Mouse (Mus musculus): Measurements from ENCODE around the gene Crabp2. TPM values are rescaled to one million over a fixed set of nuclear protein-coding genes. Genes with fewer than 3 reads are reported as not detected.

Gene Crabp2
- polyA plus RNA-seq, 1 experiment: not detected

DNA sequence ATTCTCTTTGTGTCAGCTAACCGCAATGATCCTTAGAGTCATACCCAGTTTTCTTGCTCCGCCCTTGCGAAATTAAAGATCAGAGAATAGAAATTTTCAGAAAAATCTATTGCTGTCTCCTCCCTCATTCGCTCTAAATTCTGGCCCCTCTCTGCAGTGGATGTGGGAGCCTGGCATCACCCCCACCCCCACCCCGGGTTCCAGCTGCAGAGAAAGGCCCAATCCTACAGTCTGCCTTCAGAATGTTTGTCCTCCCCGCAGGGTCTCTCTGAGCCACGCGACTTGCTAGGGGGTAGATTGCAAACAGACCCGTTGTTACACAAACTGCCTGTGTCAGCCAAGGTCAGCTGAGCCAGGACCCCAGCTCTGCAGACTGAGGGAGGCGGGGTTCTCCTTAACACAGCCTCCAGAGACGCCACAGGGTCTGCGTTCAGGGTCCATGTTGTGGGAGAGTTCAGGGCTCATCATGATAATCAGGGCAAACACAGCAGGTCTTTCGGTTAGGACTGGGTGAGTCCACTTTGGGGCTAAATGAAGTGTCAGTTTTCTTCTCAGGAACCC is 1.6 kb downstream of the Crabp2 start:
- Histone ChIP-seq H3K27ac (ENCODE audit: insufficient read depth, low read depth, low read length) (no peak overlapping the region), H3K4me3 (ENCODE audit: insufficient read depth, low read length) (no peak overlapping the region), H3K4me1 (ENCODE audit: control insufficient read depth, insufficient read depth, low read length) (peaks cover 6% of the 10 kb centered on the region; the same call in 1 of the 2 replicates)
- TF ChIP-seq POLR2A (IDR thresholded peaks at IDR 0.05; ENCODE audit: borderline replicate concordance, low read depth, low read length): no peak
- no peak for TF ChIP-seq CTCF (IDR thresholded peaks at IDR 0.05; ENCODE audit: low read depth, low read length)

DNA sequence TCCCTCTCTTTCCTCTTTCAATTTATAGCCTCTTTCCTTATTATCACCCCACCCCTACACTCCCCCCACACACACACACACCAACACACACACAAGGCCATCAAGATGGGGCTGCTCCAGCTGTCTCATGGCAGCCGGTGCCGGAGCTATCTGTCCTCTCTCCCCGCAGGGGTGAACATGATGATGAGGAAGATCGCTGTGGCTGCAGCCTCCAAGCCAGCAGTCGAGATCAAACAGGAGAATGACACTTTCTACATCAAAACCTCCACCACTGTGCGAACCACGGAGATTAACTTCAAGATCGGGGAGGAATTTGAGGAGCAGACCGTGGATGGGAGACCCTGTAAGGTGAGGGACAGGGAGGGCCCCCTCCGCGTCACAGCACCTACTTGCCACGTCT is 3.5 kb downstream of the Crabp2 start:
- TF ChIP-seq CTCF (IDR thresholded peaks at IDR 0.05; ENCODE audit: low read depth, low read length): no peak
- TF ChIP-seq POLR2A (IDR thresholded peaks at IDR 0.05; ENCODE audit: borderline replicate concordance, low read depth, low read length): no peak
- Histone ChIP-seq H3K4me3 (ENCODE audit: insufficient read depth, low read length) (no peak overlapping the region), H3K27ac (ENCODE audit: insufficient read depth, low read depth, low read length) (no peak overlapping the region), H3K4me1 (ENCODE audit: control insufficient read depth, insufficient read depth, low read length) (peaks cover 1% of the 10 kb centered on the region; the same call in 1 of the 2 replicates)

DNA sequence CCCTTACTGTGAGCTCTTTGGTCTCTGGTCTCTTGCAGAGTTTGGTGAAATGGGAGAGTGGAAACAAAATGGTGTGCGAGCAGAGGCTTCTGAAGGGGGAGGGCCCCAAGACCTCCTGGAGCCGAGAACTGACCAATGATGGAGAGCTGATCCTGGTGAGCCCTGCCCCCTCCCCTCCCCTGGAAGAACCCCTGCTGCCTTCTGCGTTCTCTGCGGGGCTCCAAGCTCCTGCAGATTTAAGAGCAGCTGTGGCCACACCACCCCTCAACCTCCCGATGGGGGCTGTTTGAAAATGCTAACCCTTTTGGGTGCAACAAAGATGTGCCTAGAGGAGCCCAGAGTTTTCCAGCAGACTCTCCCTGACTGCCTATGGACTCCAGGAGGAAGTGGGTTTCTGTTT is 4.0 kb downstream of the Crabp2 start:
- Histone ChIP-seq H3K4me3 (ENCODE audit: insufficient read depth, low read length) (no peak overlapping the region), H3K4me1 (ENCODE audit: control insufficient read depth, insufficient read depth, low read length) (no peaks in the 10 kb centered on the region), H3K27ac (ENCODE audit: insufficient read depth, low read depth, low read length) (no peak overlapping the region)
- TF ChIP-seq POLR2A (IDR thresholded peaks at IDR 0.05; ENCODE audit: borderline replicate concordance, low read depth, low read length) (no peak), CTCF (IDR thresholded peaks at IDR 0.05; ENCODE audit: low read depth, low read length) (no peak)

DNA sequence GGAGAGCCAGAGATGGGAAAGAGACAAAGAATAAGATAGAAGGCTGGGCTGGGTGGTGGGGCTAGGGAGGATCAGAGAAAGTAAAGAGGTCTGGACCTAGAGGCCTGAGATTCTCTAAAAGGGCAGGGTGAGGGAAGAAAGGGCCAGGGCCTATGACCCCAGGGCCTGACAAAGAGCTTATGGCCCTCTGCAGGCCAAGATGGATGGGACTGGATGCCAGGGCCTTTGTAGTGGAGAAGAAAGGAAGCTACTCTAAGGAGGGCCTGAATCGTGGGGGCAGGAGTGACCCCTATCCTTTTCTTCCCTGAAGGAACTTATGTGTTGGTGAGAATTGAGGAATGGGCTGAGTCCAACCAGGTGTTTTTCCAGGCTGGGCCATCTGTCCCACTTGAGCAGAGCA is 9.6 kb downstream of the Crabp2 start:
- TF ChIP-seq CTCF (IDR thresholded peaks at IDR 0.05; ENCODE audit: low read depth, low read length) (no peak), POLR2A (IDR thresholded peaks at IDR 0.05; ENCODE audit: borderline replicate concordance, low read depth, low read length) (no peak)
- no peak overlapping the region for H3K27ac ChIP-seq (ENCODE audit: insufficient read depth, low read depth, low read length)
- H3K4me1 ChIP-seq (ENCODE audit: control insufficient read depth, insufficient read depth, low read length): peaks cover 2% of the 10 kb centered on the region; the same call in 1 of the 2 replicates
- no peak overlapping the region for H3K4me3 ChIP-seq (ENCODE audit: insufficient read depth, low read length)

DNA sequence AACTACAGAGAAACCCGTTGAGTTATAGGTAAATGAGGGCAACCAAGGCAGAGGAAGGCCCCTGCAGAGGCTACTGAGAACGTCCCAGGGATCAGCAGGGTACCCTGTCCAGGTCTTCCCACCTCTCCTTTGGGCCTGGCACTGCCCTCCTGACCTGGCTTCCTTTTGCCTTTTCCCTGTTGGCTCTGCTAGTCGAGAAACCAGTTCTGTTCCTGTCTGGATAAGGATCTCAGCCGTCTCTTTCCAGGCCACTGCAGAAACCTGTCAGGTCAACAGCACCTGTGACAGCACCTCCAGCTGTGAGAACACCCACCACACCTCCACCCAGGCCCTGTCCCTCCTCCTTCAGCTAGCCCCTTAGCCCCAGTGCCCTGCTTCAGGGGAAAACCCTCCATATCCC is 10.0 kb downstream of the Crabp2 start:
- H3K4me3 ChIP-seq (ENCODE audit: insufficient read depth, low read length): no peak overlapping the region
- TF ChIP-seq CTCF (IDR thresholded peaks at IDR 0.05; ENCODE audit: low read depth, low read length) (no peak), POLR2A (IDR thresholded peaks at IDR 0.05; ENCODE audit: borderline replicate concordance, low read depth, low read length) (no peak)
- H3K4me1 ChIP-seq (ENCODE audit: control insufficient read depth, insufficient read depth, low read length): peaks cover 2% of the 10 kb centered on the region; the same call in 1 of the 2 replicates
- no peak overlapping the region for H3K27ac ChIP-seq (ENCODE audit: insufficient read depth, low read depth, low read length)

DNA sequence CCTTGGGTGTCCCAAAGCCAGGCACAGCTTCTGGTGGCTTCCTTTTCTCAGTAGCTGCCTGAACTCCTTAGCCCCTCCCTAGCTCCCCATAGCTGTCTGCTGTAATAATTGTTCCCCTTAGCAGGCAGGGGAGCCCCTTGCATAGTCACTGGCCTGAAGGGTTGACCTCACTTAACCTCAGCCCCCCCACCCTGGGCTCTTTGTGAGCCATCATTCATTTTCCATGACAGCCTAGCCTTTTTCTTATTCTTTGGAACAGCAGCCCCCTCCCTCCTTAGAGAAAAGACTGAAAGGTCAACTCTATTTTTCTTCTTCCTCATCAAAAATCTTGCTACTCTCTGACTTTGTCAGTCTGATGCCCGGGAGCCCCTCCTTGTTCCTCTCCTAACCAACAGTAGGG is 10.5 kb downstream of the Crabp2 start:
- Histone ChIP-seq H3K4me1 (ENCODE audit: control insufficient read depth, insufficient read depth, low read length) (peaks cover 2% of the 10 kb centered on the region; the same call in 1 of the 2 replicates), H3K4me3 (ENCODE audit: insufficient read depth, low read length) (no peak overlapping the region)
- no peak for TF ChIP-seq CTCF (IDR thresholded peaks at IDR 0.05; ENCODE audit: low read depth, low read length)
- TF ChIP-seq POLR2A (IDR thresholded peaks at IDR 0.05; ENCODE audit: borderline replicate concordance, low read depth, low read length): no peak

DNA sequence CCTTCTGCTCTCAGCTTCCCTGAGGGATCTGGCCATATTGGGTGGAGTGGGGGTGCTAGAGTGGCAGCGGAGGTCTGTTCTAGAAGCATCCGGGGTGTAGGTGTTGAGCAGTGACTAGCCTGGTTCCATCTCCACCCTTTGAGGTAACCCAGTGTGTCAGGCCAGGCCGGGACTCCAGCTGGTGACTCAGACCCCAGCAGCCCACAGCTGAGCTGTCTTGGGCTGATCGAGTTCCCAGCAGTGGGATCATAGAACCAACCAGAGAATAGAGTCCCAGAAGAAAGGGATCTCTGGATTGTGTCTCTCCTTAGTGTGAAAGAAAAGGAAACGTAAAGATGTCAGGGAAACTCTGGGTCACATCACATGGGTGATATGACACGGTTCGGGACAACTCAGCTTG is 10.9 kb downstream of the Crabp2 start:
- no peak overlapping the region for H3K27ac ChIP-seq (ENCODE audit: insufficient read depth, low read depth, low read length)
- TF ChIP-seq POLR2A (IDR thresholded peaks at IDR 0.05; ENCODE audit: borderline replicate concordance, low read depth, low read length) (no peak), CTCF (IDR thresholded peaks at IDR 0.05; ENCODE audit: low read depth, low read length) (no peak)
- peaks cover 2% of the 10 kb centered on the region; the same call in 1 of the 2 replicates for H3K4me1 ChIP-seq (ENCODE audit: control insufficient read depth, insufficient read depth, low read length)
- H3K4me3 ChIP-seq (ENCODE audit: insufficient read depth, low read length): no peak overlapping the region

More for the DNA sequence above, 10.5 kb downstream of the Crabp2 start:
- no peak overlapping the region for H3K27ac ChIP-seq (ENCODE audit: insufficient read depth, low read depth, low read length)

DNA sequence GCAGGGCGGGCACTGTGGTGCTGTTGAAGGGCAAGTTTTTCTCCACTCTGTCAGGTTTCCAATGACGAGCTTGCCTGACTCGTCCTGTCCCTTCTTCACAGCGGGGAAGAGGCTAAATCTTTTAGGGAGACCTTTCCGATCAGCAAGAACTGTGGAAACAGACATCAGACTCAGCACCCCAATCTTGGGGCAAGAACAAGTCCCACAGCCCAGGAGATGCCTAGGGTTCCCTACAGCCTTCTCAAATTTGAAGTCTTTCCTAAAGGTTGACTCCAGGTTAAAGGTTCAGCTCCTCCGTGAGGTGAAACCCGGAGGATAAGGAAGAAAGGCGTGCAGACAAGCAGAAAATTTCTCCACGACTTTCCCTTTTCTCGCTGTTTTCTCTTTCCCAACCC is 11.7 kb downstream of the Crabp2 start:
- TF ChIP-seq POLR2A (IDR thresholded peaks at IDR 0.05; ENCODE audit: borderline replicate concordance, low read depth, low read length): no peak
- no peak for TF ChIP-seq CTCF (IDR thresholded peaks at IDR 0.05; ENCODE audit: low read depth, low read length)
- H3K4me3 ChIP-seq (ENCODE audit: insufficient read depth, low read length): peak overlapping the region; percentile 51

DNA sequence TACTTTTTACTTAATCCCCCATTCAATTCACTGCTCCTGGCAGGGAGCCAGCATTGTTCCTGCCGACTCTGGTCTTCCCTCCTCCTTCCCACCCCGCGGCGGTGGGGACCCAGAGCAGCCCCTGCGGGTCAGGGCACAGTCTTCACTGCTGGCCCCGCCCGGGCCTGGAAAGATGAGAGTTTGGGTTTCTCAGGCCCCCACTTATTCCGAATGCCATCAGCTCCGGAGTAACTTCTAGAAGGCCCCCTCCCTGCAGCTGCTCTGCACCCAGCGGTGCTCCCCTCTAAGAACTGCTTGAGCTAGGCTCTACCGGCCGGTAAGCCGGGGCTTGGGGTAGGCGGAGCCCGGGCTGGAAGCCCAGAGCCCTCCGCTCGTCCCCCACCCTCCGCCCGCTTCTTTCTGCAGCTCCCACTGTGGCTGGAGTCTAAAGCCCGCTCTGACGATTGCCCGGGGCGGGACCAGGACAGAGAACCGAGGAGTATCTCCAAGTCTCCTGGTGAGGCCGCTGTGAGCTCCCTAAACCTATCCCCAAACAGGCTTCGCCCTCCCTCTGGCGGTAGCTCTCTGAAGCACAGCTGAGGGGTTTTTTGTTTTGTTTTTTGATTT is 12.2 kb downstream of the Crabp2 start:
- no peak overlapping the region for H3K27ac ChIP-seq (ENCODE audit: insufficient read depth, low read depth, low read length)
- peak overlapping the region; percentile 51 for H3K4me3 ChIP-seq (ENCODE audit: insufficient read depth, low read length)
- TF ChIP-seq POLR2A (IDR thresholded peaks at IDR 0.05; ENCODE audit: borderline replicate concordance, low read depth, low read length) (no peak), CTCF (IDR thresholded peaks at IDR 0.05; ENCODE audit: low read depth, low read length) (peak; percentile 70)
- peaks cover 2% of the 10 kb centered on the region; the same call in 1 of the 2 replicates for H3K4me1 ChIP-seq (ENCODE audit: control insufficient read depth, insufficient read depth, low read length)

More for the DNA sequence above, 11.7 kb downstream of the Crabp2 start:
- peaks cover 2% of the 10 kb centered on the region; the same call in 1 of the 2 replicates for H3K4me1 ChIP-seq (ENCODE audit: control insufficient read depth, insufficient read depth, low read length)
- H3K27ac ChIP-seq (ENCODE audit: insufficient read depth, low read depth, low read length): no peak overlapping the region

DNA sequence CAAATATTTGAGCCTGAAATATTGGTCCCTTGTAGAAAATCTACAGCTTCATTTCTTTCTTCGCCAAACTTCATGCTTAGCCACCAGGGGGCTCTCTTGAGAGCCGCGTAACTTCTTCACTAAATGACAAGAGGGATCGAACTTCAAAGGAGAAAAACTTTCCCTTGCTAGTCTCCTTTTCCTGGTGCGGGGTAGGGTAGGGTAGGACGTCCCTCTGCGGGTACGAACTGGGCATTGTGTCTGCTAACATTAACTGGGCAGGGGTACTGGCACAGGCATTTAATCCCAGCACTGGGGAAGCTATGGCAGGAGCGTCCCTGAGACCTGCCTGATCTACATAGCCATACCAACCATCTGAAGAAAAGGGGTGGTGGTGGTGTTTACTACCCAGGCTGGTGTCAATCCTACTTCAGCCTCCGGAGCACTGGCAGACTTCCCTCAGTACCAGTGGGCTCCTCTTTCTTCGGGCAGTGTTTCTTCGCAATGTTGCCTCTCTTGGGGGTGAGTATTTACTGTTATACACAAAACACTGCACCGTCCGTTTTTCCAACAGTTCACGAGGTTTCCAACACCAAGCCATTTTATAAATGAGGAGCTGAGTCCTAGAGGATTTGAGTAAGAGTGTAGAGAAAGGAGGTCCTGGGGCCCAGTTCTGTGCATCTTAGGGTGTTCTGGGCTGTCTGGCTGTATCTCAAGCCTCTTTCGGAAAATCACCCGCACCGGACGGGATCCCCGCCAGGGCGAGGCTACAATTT is 21.9 kb downstream of the Crabp2 start:
- no peak overlapping the region for H3K27ac ChIP-seq (ENCODE audit: insufficient read depth, low read depth, low read length)
- TF ChIP-seq CTCF (IDR thresholded peaks at IDR 0.05; ENCODE audit: low read depth, low read length) (no peak), POLR2A (IDR thresholded peaks at IDR 0.05; ENCODE audit: borderline replicate concordance, low read depth, low read length) (no peak)
- H3K4me3 ChIP-seq (ENCODE audit: insufficient read depth, low read length): peak overlapping the region; percentile 41
- no peaks in the 10 kb centered on the region for H3K4me1 ChIP-seq (ENCODE audit: control insufficient read depth, insufficient read depth, low read length)

All from bone marrow macrophage, adult 2 months (primary cell).